Mouse (Mus musculus) forebrain, embryonic 11.5 days (tissue): ENCODE data around the gene Gm49450. TPM values are rescaled to one million over a fixed set of nuclear protein-coding genes. Genes with fewer than 3 reads are reported as not detected.

Experiments used
- ATAC-seq: fragments of 200-750 bp; cut with Nextera tagmentation; replicated peaks from 2 replicates; pipeline ENCODE4 v1.8.0; 2017; ENCODE audit warnings: moderate TSS enrichment; ENCODE audit not compliant: low FRiP score
- DNase-seq: peaks from one replicate; pipeline ENCODE4 v3.0.0-alpha.2; 2017; ENCODE audit warnings: low spot score
- H3K27ac ChIP-seq: fragments of 300-500 bp; sonication (generic); 2 replicates; pipeline ENCODE4 v1.5.1; 2014; ENCODE audit warnings: low read depth, low read length
- H3K27me3 ChIP-seq: fragments of 300-500 bp; sonication (generic); 2 replicates; pipeline ENCODE4 v1.6.1; 2014; ENCODE audit warnings: mild to moderate bottlenecking, low read length, mixed read lengths; ENCODE audit not compliant: control insufficient read depth, insufficient read depth
- H3K36me3 ChIP-seq: fragments of 300-500 bp; sonication (generic); 2 replicates; pipeline ENCODE4 v1.6.1; 2014; ENCODE audit warnings: mild to moderate bottlenecking, low read length, moderate library complexity, mixed read lengths; ENCODE audit not compliant: control insufficient read depth, insufficient read depth
- H3K4me1 ChIP-seq: fragments of 300-500 bp; sonication (generic); replicated peaks from 2 replicates; pipeline ENCODE4 v1.6.1; 2014; ENCODE audit warnings: low read length, mixed read lengths; ENCODE audit not compliant: control insufficient read depth, insufficient read depth
- H3K4me2 ChIP-seq: fragments of 300-500 bp; sonication (generic); 2 replicates; pipeline ENCODE4 v1.6.1; 2014; ENCODE audit warnings: low read depth, mild to moderate bottlenecking, low read length, moderate library complexity, mixed read lengths; ENCODE audit not compliant: severe bottlenecking
- H3K4me3 ChIP-seq: fragments of 300-500 bp; sonication (generic); 2 replicates; pipeline ENCODE4 v1.5.1; 2014; ENCODE audit warnings: low read depth, low read length
- H3K9ac ChIP-seq: fragments of 300-500 bp; sonication (generic); 2 replicates; pipeline ENCODE4 v1.6.1; 2014; ENCODE audit warnings: low read length
- H3K9me3 ChIP-seq: fragments of 300-500 bp; sonication (generic); 2 replicates; pipeline ENCODE4 v1.6.1; 2016; ENCODE audit warnings: low read length, mixed read lengths; ENCODE audit not compliant: control insufficient read depth
- WGBS: fragments of 180-500 bp; shearing (Covaris S2); extraction: QIAGEN DNeasy Blood & Tissue Kit; methylation state at CpG from one replicate; pipeline ENCODE4 v1.1.7; 2014; 5-methylcytosine and 5-hydroxymethylcytosine counted together
- polyA plus RNA-seq: library from polyadenylated mRNA; unstranded; fragments of >200 nt; fragmentation: Nextera tagmentation; extraction: Ambion mirVana; gene quantifications from 2 replicates; pipeline ENCODE4 v1.2.1, GENCODE M21; 2014

The Gm49450 gene
- polyA plus RNA-seq, 1 experiment from 2014 or later: not detected

- no peak overlapping the region for H3K4me3 ChIP-seq
Measured at GRCm38 (mm10) chr15:98886667-98887387, 66.5 kb downstream of the Gm49450 start.

GRCm38 (mm10) chr15:98884106-98884505, 69.2 kb downstream of the Gm49450 start:
- H3K36me3 ChIP-seq: no peaks in the 10 kb centered on the region
- no peak overlapping the region for H3K4me2 ChIP-seq
- WGBS: 79% methylated on average over 1 of the region's 1 CpGs
- no peak overlapping the region for H3K4me3 ChIP-seq
- no peak overlapping the region for H3K27ac ChIP-seq
- no peak for DNase-seq
- peaks cover 2% of the 10 kb centered on the region; the same call in 1 of the 2 replicates for H3K4me1 ChIP-seq
- no peaks in the 10 kb centered on the region for H3K27me3 ChIP-seq
- no peak for ATAC-seq
- H3K9me3 ChIP-seq: no peaks in the 10 kb centered on the region
- no peak overlapping the region for H3K9ac ChIP-seq

More at GRCm38 (mm10) chr15:98886667-98887387, 66.5 kb downstream of the Gm49450 start:
- 71% methylated on average over 8 of the region's 8 CpGs for WGBS
- H3K27ac ChIP-seq: no peak overlapping the region
- H3K27me3 ChIP-seq: peaks cover 10% of the 10 kb centered on the region
- no peaks in the 10 kb centered on the region for H3K4me1 ChIP-seq
- DNase-seq (no peak), ATAC-seq (no peak)
- no peak overlapping the region for H3K4me2 ChIP-seq
- H3K36me3 ChIP-seq: no peaks in the 10 kb centered on the region
- no peak overlapping the region for H3K9ac ChIP-seq
- no peaks in the 10 kb centered on the region for H3K9me3 ChIP-seq

GRCm38 (mm10) chr15:98883661-98884060, 69.7 kb downstream of the Gm49450 start:
- Histone ChIP-seq H3K9ac (no peak overlapping the region), H3K4me1 (peaks cover 2% of the 10 kb centered on the region; the same call in 1 of the 2 replicates), H3K36me3 (no peaks in the 10 kb centered on the region), H3K4me3 (no peak overlapping the region), H3K9me3 (no peaks in the 10 kb centered on the region), H3K27ac (no peak overlapping the region), H3K4me2 (no peak overlapping the region), H3K27me3 (no peaks in the 10 kb centered on the region)
- ATAC-seq (no peak), DNase-seq (no peak)

Other genes starting within 250 kb of the Gm49450 start
- 0.92 and 1.3 TPM in 2 replicates for gene Ccdc65, start 245.3 kb downstream of the Gm49450 start, polyA plus RNA-seq
- 6.1 and 6.7 TPM in 2 replicates for gene Fkbp11, start 225.4 kb downstream of the Gm49450 start, polyA plus RNA-seq
- gene Arf3, start 190.3 kb downstream of the Gm49450 start, polyA plus RNA-seq: 38.1 and 41.4 TPM in 2 replicates
- 0.41 and 0.43 TPM in 2 replicates for gene Wnt10b, start 175.4 kb downstream of the Gm49450 start, polyA plus RNA-seq
- gene Wnt1, start 163.7 kb downstream of the Gm49450 start, polyA plus RNA-seq: 0.47 and 0.68 TPM in 2 replicates
- gene Ddn, start 144.1 kb downstream of the Gm49450 start, polyA plus RNA-seq: not detected in 2 replicates
- gene Prkag1, start 122.0 kb downstream of the Gm49450 start, polyA plus RNA-seq: 89.4 and 92.5 TPM in 2 replicates
- 20.1 and 20.6 TPM in 2 replicates for gene Kmt2d, start 82.3 kb downstream of the Gm49450 start, polyA plus RNA-seq
- gene Rhebl1, start 59.0 kb downstream of the Gm49450 start, polyA plus RNA-seq: 12.5 and 14.1 TPM in 2 replicates
- 0.28 and 0.29 TPM in 2 replicates for gene Dhh, start 55.0 kb downstream of the Gm49450 start, polyA plus RNA-seq
- 8.7 and 9.4 TPM in 2 replicates for gene Lmbr1l, start 35.3 kb downstream of the Gm49450 start, polyA plus RNA-seq
- gene Tuba1b, start 19.0 kb downstream of the Gm49450 start, polyA plus RNA-seq: 2,366 and 2,605 TPM in 2 replicates
- 5,083 and 5,852 TPM in 2 replicates for gene Tuba1a, start 152 bp upstream of the Gm49450 start, polyA plus RNA-seq
- 142 and 160 TPM in 2 replicates for gene Tuba1c, start 76.3 kb upstream of the Gm49450 start, polyA plus RNA-seq
- 0.19 and 0.94 TPM in 2 replicates for gene Prph, start 101.6 kb upstream of the Gm49450 start, polyA plus RNA-seq
- 38.8 and 40.2 TPM in 2 replicates for gene Troap, start 121.0 kb upstream of the Gm49450 start, polyA plus RNA-seq
- 0.12 TPM in 1 of 2 replicates, not detected in the other for gene C1ql4, start 134.3 kb upstream of the Gm49450 start, polyA plus RNA-seq
- 0.16 and 0.40 TPM in 2 replicates for gene Dnajc22, start 139.6 kb upstream of the Gm49450 start, polyA plus RNA-seq
- gene Spats2, start 172.4 kb upstream of the Gm49450 start, polyA plus RNA-seq: 60.3 and 60.7 TPM in 2 replicates